Mouse (Mus musculus) left cerebral cortex, postnatal 10 days (tissue): ENCODE measurements around the gene Rps5. TPM values are rescaled to one million over a fixed set of nuclear protein-coding genes. Genes with fewer than 3 reads are reported as not detected.
A peak's percentile ranks its signal among the peaks of the same experiment; 100 is the strongest.

Experiments used
- DNase-seq, 2 experiments: peaks; one replicate each; pipeline ENCODE4 v3.0.0; 2021 to 2022; ENCODE audit warnings: low spot score in 2 of 2, mixed read lengths in 1 of 2; ENCODE audit errors: extremely low spot score in 1 of 2
- intact Hi-C: fragments of 180-260 bp; cut with DNase I; formaldehyde crosslinking; loops from one replicate; pipeline ENCODE4 v1.15.1; 2025
- total RNA-seq, 2 experiments: library from RNA; stranded (reverse); gene quantifications; 2 replicates each; pipeline ENCODE4 v1.2.3; 2021

Gene Rps5
- total RNA-seq, 2 experiments from 2014 or later: 507 to 513 TPM

- intact Hi-C loops: loop anchor here (10.0 kb wide), 1 partner anchor 51 kb away; no protein-coding TSS in a partner anchor
- DNase-seq: peak; percentile 33 to 82
These were observed 44.2 kb downstream of the Rps5 start for GRCm38 (mm10) chr7:12966104-12966845.

- intact Hi-C loops: no loop called here
These were observed 48.8 kb downstream of the Rps5 start for GRCm38 (mm10) chr7:12970906-12971305.

More at GRCm38 (mm10) chr7:12970906-12971305, 48.8 kb downstream of the Rps5 start:
- DNase-seq: no peak

Other genes with a start within 250 kb of the Rps5 start
- under 1 TPM in 1 of 2 experiments, not detected in 1; 0.16 TPM for gene Vmn2r55, start 237.3 kb upstream of the Rps5 start, total RNA-seq
- under 1 TPM; 0.04 to 0.11 TPM for gene Vmn2r56, start 187.3 kb upstream of the Rps5 start, total RNA-seq
- gene Zscan18, start 118.7 kb upstream of the Rps5 start, total RNA-seq: 10 to 100 TPM; 22.1 to 23.4 TPM
- gene Zfp329, start 103.4 kb upstream of the Rps5 start, total RNA-seq: 10 to 100 TPM; 20.2 to 20.9 TPM
- gene Zfp110, start 87.5 kb upstream of the Rps5 start, total RNA-seq: 10 to 100 TPM; 14.5 to 16.7 TPM
- gene Zfp128, start 41.1 kb upstream of the Rps5 start, total RNA-seq: 1 to 10 TPM; 7.5 to 7.7 TPM
- 10 to 100 TPM; 11.2 to 12.3 TPM for gene Zscan22, start 24.5 kb upstream of the Rps5 start, total RNA-seq
- gene Rnf225, start 5.1 kb downstream of the Rps5 start, total RNA-seq: 1 to 10 TPM; 1.3 to 1.6 TPM
- 10 to 100 TPM; 15.3 to 16.7 TPM for gene Zfp324, start 43.5 kb downstream of the Rps5 start, total RNA-seq
- gene Zfp446, start 55.6 kb downstream of the Rps5 start, total RNA-seq: 1 to 10 TPM; 6.5 to 8.0 TPM
- gene Slc27a5, start 75.9 kb downstream of the Rps5 start, total RNA-seq: under 1 TPM in 1 of 2 experiments, not detected in 1; 0.20 TPM
- gene Trim28, start 76.8 kb downstream of the Rps5 start, total RNA-seq: 100 to 1,000 TPM; 252 to 265 TPM
- gene Zbtb45, start 87.7 kb downstream of the Rps5 start, total RNA-seq: 10 to 100 TPM; 31.3 to 32.1 TPM
- 100 to 1,000 TPM; 133 to 134 TPM for gene Chmp2a, start 112.5 kb downstream of the Rps5 start, total RNA-seq
- 100 to 1,000 TPM; 221 to 229 TPM for gene Ube2m, start 116.0 kb downstream of the Rps5 start, total RNA-seq
- gene Mzf1, start 132.5 kb downstream of the Rps5 start, total RNA-seq: 10 to 100 TPM; 15.2 to 15.9 TPM
- gene Vmn1r85, start 172.9 kb downstream of the Rps5 start, total RNA-seq: under 1 TPM in 1 of 2 experiments, not detected in 1; 0.06 TPM
- gene Vmn1r86, start 197.6 kb downstream of the Rps5 start, total RNA-seq: not detected
- gene Vmn1r87, start 217.9 kb downstream of the Rps5 start, total RNA-seq: not detected
- under 1 TPM; 0.17 to 0.20 TPM for gene Vmn1r88, start 237.3 kb downstream of the Rps5 start, total RNA-seq